Mouse (Mus musculus): ENCODE measurements around the gene Faap100.

GRCm38 (mm10) chr11:120378611-120379540 lies at the start of gene Faap100:
- peak; percentile 60 for TF ChIP-seq CTCF (IDR thresholded peaks at IDR 0.05; ENCODE audit: control insufficient read depth, insufficient read depth, insufficient replicate concordance, low read depth, low read length)
- TF ChIP-seq POLR2A (IDR thresholded peaks at IDR 0.05; ENCODE audit: control insufficient read depth, low read depth, low read length), result peak; percentile 73

All from testis, adult 2 months (tissue).